Mouse (Mus musculus) forebrain, embryonic 10.5 days (tissue): Measurements from ENCODE around the gene Efhc1. TPM values are rescaled to one million over a fixed set of nuclear protein-coding genes. Genes with fewer than 3 reads are reported as not detected.

ENCODE experiments used
- DNase-seq: peaks from one replicate; pipeline ENCODE4 v3.0.0-alpha.2; 2017; ENCODE audit warnings: low spot score; ENCODE audit errors: extremely low spot score
- H3K27ac ChIP-seq: fragments of 300-500 bp; sonication (generic); 2 replicates; pipeline ENCODE4 v1.5.1; 2016; ENCODE audit warnings: mild to moderate bottlenecking
- H3K27me3 ChIP-seq: fragments of 300-500 bp; sonication (generic); 2 replicates; pipeline ENCODE4 v1.6.1; 2016; ENCODE audit warnings: mild to moderate bottlenecking; ENCODE audit not compliant: poor library complexity, severe bottlenecking
- H3K36me3 ChIP-seq: fragments of 300-500 bp; sonication (generic); replicated peaks from 2 replicates; pipeline ENCODE4 v1.6.1; 2016; ENCODE audit warnings: mild to moderate bottlenecking, moderate library complexity
- H3K4me1 ChIP-seq: fragments of 300-500 bp; sonication (generic); 2 replicates; pipeline ENCODE4 v1.6.1; 2016
- H3K4me3 ChIP-seq: fragments of 300-500 bp; sonication (generic); 2 replicates; pipeline ENCODE4 v1.5.1; 2016; ENCODE audit warnings: mild to moderate bottlenecking, moderate library complexity
- H3K9me3 ChIP-seq: fragments of 300-500 bp; sonication (generic); 2 replicates; pipeline ENCODE4 v1.6.1; 2016; ENCODE audit warnings: mild to moderate bottlenecking, moderate library complexity
- WGBS: fragments of 180-500 bp; shearing (Covaris S2); methylation state at CpG from one replicate; pipeline ENCODE4 v1.1.7; 2016; 5-methylcytosine and 5-hydroxymethylcytosine counted together
- polyA plus RNA-seq: library from polyadenylated mRNA; unstranded; fragments of >200 nt; fragmentation: Nextera tagmentation; extraction: Ambion mirVana; gene quantifications from 2 replicates; pipeline ENCODE4 v1.2.1, GENCODE M21; 2016

Efhc1 gene
- polyA plus RNA-seq, 1 experiment from 2014 or later, result 2.1 TPM

DNA sequence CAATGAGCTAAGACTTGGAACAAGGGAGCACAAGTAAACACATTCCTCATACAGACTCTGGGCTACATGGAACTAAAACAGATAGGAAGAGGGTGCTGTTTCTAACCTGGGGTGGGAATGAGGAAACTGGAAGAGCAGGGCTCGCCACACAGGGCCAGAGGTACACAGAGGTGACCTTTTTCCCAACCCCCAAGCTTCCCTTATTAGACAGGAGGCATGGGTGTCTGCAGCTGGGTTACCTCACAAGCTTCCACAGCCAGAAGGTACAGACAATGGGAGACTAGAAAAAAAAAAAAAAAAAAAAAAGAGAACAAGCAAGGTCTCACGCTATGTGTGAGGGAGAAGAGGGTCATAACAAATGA is 45.9 kb downstream of the Efhc1 start:
- Histone ChIP-seq H3K27me3 (no peaks in the 10 kb centered on the region), H3K4me1 (peaks cover 22% of the 10 kb centered on the region), H3K27ac (0 out of 2 replicates have a peak overlapping the region, but pooled peaks have one; percentile 25), H3K36me3 (peaks cover 39% of the 10 kb centered on the region), H3K9me3 (no peaks in the 10 kb centered on the region), H3K4me3 (no peak overlapping the region)
- WGBS, result 81% methylated on average over 2 of the region's 2 CpGs
- no peak for DNase-seq

GRCm38 (mm10) chr1:20997881-20998389 is 46.5 kb downstream of the Efhc1 start:
- no peak for DNase-seq
- H3K9me3 ChIP-seq, result no peaks in the 10 kb centered on the region
- peaks cover 22% of the 10 kb centered on the region for H3K4me1 ChIP-seq
- H3K36me3 ChIP-seq, result peaks cover 45% of the 10 kb centered on the region
- WGBS, result 60% methylated on average over 13 of the region's 13 CpGs
- H3K4me3 ChIP-seq, result no peak overlapping the region
- H3K27ac ChIP-seq, result 0 out of 2 replicates have a peak overlapping the region, but pooled peaks have one; percentile 25
- no peaks in the 10 kb centered on the region for H3K27me3 ChIP-seq

- peaks cover 7% of the 10 kb centered on the region for H3K4me1 ChIP-seq
- no peak overlapping the region for H3K4me3 ChIP-seq
- H3K9me3 ChIP-seq, result no peaks in the 10 kb centered on the region
- WGBS, result 94% methylated on average over 14 of the region's 14 CpGs
- no peak for DNase-seq
- H3K27me3 ChIP-seq, result no peaks in the 10 kb centered on the region
- no peak overlapping the region for H3K27ac ChIP-seq
- H3K36me3 ChIP-seq, result peaks cover 81% of the 10 kb centered on the region
These were observed 51.1 kb downstream of the Efhc1 start for GRCm38 (mm10) chr1:21002246-21003142.

DNA sequence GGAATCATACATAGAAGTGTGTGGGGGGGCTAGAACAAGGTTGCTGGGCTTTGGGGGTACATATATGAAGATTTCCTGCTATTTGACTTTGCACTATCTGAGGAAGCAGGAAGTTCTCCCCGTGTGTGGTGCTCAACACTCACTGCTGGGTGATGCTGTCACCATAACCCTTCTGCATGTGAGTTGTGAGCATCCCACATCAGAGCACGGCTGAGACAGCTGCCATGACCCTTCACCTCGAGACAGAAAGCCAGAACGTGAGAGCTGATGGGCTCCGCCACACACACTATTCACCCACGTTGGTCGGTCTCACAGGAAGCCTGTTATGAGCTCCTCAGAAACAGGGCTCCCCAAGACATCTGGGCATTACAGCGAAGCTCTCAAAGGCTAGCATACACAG is 53.2 kb downstream of the Efhc1 start:
- no peaks in the 10 kb centered on the region for H3K4me1 ChIP-seq
- no peak for DNase-seq
- H3K9me3 ChIP-seq, result no peaks in the 10 kb centered on the region
- H3K4me3 ChIP-seq, result no peak overlapping the region
- no peaks in the 10 kb centered on the region for H3K27me3 ChIP-seq
- WGBS, result 88% methylated on average over 8 of the region's 8 CpGs
- H3K27ac ChIP-seq, result no peak overlapping the region
- H3K36me3 ChIP-seq, result peaks cover 76% of the 10 kb centered on the region

DNA sequence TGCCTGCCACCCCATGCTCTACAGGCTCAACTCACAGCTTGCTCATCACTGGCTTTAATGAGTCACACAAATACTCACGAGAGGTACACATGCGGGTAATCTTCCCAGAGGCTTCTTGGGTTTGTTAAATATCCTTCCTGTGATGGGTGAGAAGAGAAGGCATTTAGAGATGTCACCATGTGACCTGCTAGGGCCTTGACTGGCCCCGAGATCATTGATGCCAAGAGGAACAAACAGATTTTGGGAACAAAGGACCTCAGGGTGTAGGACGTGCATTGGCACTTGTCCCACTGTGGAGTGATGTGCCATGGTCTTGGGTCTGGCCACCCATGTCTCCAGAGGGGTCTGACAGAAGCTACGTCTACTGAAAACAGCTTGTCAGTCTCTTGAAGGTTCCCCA is 55.3 kb downstream of the Efhc1 start:
- no peak for DNase-seq
- Histone ChIP-seq H3K27ac (no peak overlapping the region), H3K27me3 (no peaks in the 10 kb centered on the region), H3K4me3 (no peak overlapping the region), H3K9me3 (no peaks in the 10 kb centered on the region), H3K36me3 (peaks cover 71% of the 10 kb centered on the region), H3K4me1 (no peaks in the 10 kb centered on the region)
- 90% methylated on average over 5 of the region's 5 CpGs for WGBS

GRCm38 (mm10) chr1:21007941-21008701 is 56.7 kb downstream of the Efhc1 start:
- H3K27me3 ChIP-seq, result no peaks in the 10 kb centered on the region
- WGBS, result 78% methylated on average over 7 of the region's 7 CpGs
- DNase-seq, result no peak
- H3K9me3 ChIP-seq, result no peaks in the 10 kb centered on the region
- H3K36me3 ChIP-seq, result peaks cover 67% of the 10 kb centered on the region
- H3K4me3 ChIP-seq, result no peak overlapping the region
- H3K4me1 ChIP-seq, result no peaks in the 10 kb centered on the region
- no peak overlapping the region for H3K27ac ChIP-seq

GRCm38 (mm10) chr1:21008891-21009290 is 57.5 kb downstream of the Efhc1 start:
- Histone ChIP-seq H3K36me3 (peaks cover 59% of the 10 kb centered on the region), H3K27me3 (no peaks in the 10 kb centered on the region), H3K27ac (no peak overlapping the region), H3K4me3 (no peak overlapping the region), H3K4me1 (no peaks in the 10 kb centered on the region), H3K9me3 (no peaks in the 10 kb centered on the region)
- 80% methylated on average over 4 of the region's 4 CpGs for WGBS
- DNase-seq, result no peak

DNA sequence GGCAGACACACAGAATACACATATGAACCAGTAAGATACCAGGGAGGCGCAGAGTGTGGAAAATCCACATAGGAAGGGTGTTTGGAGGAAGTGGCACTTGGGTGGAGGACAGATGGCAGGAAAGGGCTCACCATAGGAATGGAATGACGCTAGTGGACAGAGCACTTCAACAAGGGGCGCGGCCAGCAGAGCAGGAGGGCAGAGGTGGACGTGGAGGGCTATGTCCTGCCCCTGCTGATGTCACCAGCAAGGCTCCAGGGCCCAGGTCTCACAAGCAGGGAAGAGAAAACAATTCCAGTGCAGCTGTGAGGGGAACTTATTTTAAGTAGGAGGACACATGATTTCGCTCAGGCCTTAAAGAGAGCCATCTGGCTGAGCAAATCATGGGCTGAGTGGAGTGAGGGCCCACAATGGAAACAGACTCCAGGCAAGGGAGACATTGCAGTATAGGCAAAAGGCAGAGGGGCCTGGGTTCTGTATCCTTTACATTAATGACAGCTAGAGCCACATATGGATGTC is 58.9 kb downstream of the Efhc1 start:
- no peak overlapping the region for H3K27ac ChIP-seq
- WGBS, result 82% methylated on average over 6 of the region's 6 CpGs
- DNase-seq, result no peak
- H3K27me3 ChIP-seq, result no peaks in the 10 kb centered on the region
- no peaks in the 10 kb centered on the region for H3K9me3 ChIP-seq
- no peak overlapping the region for H3K4me3 ChIP-seq
- H3K36me3 ChIP-seq, result peaks cover 50% of the 10 kb centered on the region
- no peaks in the 10 kb centered on the region for H3K4me1 ChIP-seq

- no peaks in the 10 kb centered on the region for H3K27me3 ChIP-seq
- no peaks in the 10 kb centered on the region for H3K4me1 ChIP-seq
- no peak overlapping the region for H3K27ac ChIP-seq
- H3K36me3 ChIP-seq, result peaks cover 26% of the 10 kb centered on the region
- DNase-seq, result no peak
- no peak overlapping the region for H3K4me3 ChIP-seq
- no peaks in the 10 kb centered on the region for H3K9me3 ChIP-seq
- 82% methylated on average over 8 of the region's 8 CpGs for WGBS
These were observed 63.0 kb downstream of the Efhc1 start for GRCm38 (mm10) chr1:21014463-21014862.

DNA sequence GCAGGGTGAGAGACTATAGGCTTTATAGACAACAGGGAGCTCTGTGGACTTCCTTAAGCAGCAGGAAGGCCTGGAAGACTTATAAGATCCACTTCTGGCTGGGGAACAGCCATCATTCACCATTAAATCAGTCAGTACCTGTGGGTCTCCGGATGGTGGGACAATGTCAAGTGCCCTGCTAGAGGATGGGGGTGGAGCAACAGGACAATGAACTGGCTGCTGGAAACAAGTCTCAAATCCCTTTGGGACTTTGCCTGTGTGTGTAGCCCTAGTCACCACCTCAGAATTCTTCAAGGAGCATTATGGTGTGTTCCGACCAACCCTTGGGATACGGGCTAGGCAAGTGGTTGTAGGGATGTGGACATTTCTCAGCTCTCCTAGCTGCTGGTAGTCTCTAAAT is 71.7 kb downstream of the Efhc1 start:
- WGBS, result 95% methylated on average over 3 of the region's 3 CpGs
- Histone ChIP-seq H3K4me1 (no peaks in the 10 kb centered on the region), H3K4me3 (no peak overlapping the region), H3K9me3 (no peaks in the 10 kb centered on the region), H3K27ac (no peak overlapping the region), H3K36me3 (peaks cover 2% of the 10 kb centered on the region; the same call in 1 of the 2 replicates), H3K27me3 (no peaks in the 10 kb centered on the region)
- DNase-seq, result no peak

GRCm38 (mm10) chr1:21025203-21025602 is 73.8 kb downstream of the Efhc1 start:
- no peaks in the 10 kb centered on the region; the same call in 1 of the 2 replicates for H3K9me3 ChIP-seq
- H3K27ac ChIP-seq, result no peak overlapping the region
- H3K27me3 ChIP-seq, result no peaks in the 10 kb centered on the region
- no peak overlapping the region for H3K4me3 ChIP-seq
- no peaks in the 10 kb centered on the region for H3K4me1 ChIP-seq
- DNase-seq, result no peak
- peaks cover 2% of the 10 kb centered on the region; the same call in 1 of the 2 replicates for H3K36me3 ChIP-seq
- 92% methylated on average over 5 of the region's 5 CpGs for WGBS

DNA sequence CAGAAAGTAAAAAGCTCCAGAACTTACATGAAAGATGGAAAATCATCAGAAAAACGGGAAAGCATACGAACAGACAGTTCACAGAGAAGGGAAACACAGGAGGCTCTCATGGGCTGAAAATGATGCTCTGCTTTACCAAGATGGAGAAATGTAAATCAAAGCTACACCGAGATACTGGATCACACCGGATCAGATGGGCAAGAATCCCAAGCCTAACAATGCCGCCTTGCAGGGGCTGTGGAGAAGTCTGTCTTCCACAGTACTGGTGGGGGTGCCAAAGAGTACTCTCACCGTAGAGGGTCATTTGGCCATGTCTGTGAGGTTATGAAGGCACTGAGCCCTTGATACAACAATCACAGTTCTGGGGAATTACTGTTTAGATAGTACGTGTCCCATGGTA is 75.1 kb downstream of the Efhc1 start:
- Histone ChIP-seq H3K27me3 (no peaks in the 10 kb centered on the region), H3K9me3 (no peaks in the 10 kb centered on the region; the same call in 1 of the 2 replicates), H3K36me3 (peaks cover 2% of the 10 kb centered on the region; the same call in 1 of the 2 replicates), H3K4me3 (no peak overlapping the region), H3K4me1 (no peaks in the 10 kb centered on the region), H3K27ac (no peak overlapping the region)
- WGBS, result 88% methylated on average over 7 of the region's 7 CpGs
- DNase-seq, result no peak
